ENCODE assay signal across 19 mouse cellular contexts in genomic region chr1:128543137-128543536, GRCm38 (mm10).
"Had no signal": no experiment of that assay in that cellular context is flagged by ENCODE, and none has a peak within 500 bp of the region (broad histone marks: within the 10 kb centered on the region; RNA-seq: fewer than 3 reads in every experiment).

No protein-coding gene starts in this region.

- H3K27me3 ChIP-seq: megakaryocyte, embryonic 14.5 days; midbrain, embryonic 13.5 days; neural tube, embryonic 13.5 days; neural tube, embryonic 15.5 days had no signal

- H3K4me2 ChIP-seq: lung, embryonic 14.5 days; midbrain, embryonic 11.5 days; midbrain, embryonic 13.5 days; neural tube, embryonic 13.5 days; neural tube, embryonic 15.5 days had no signal

- ATAC-seq: midbrain, embryonic 13.5 days; midbrain, embryonic 16.5 days had no signal

- H3K4me3 ChIP-seq: megakaryocyte, embryonic 14.5 days; midbrain, embryonic 13.5 days; myocyte; neural tube, embryonic 13.5 days; neural tube, embryonic 15.5 days had no signal

- H3K9me3 ChIP-seq: midbrain, embryonic 13.5 days; neural tube, embryonic 13.5 days; neural tube, embryonic 15.5 days had no signal

- H3K27ac ChIP-seq: liver, embryonic 14.5 days; midbrain, embryonic 13.5 days; neural tube, embryonic 13.5 days; neural tube, embryonic 15.5 days had no signal

- H3K9ac ChIP-seq: liver, embryonic 14.5 days; lung, embryonic 14.5 days; midbrain, embryonic 13.5 days; neural tube, embryonic 13.5 days; neural tube, embryonic 15.5 days had no signal

- DNase-seq: lung, adult 18-20 months; lung, embryonic 14.5 days; lung, postnatal 10 days; lung, postnatal 4 days; retina, postnatal 1 day; right cerebral cortex, adult 18-20 months; right cerebral cortex, postnatal 25 days; right cerebral cortex, postnatal 4 days; spleen, adult 18-20 months; thymus, adult 18-20 months; thymus, postnatal 36 days had no signal

- H3K36me3 ChIP-seq: midbrain, embryonic 13.5 days; neural tube, embryonic 13.5 days; neural tube, embryonic 15.5 days had no signal
